Mouse (Mus musculus) limb, embryonic 14.5 days (tissue): ENCODE measurements around the gene Adam11. TPM values are rescaled to one million over a fixed set of nuclear protein-coding genes. Genes with fewer than 3 reads are reported as not detected.
A peak's percentile ranks its signal among the peaks of the same experiment; 100 is the strongest.

Experiments used
- ATAC-seq: fragments of 200-750 bp; cut with Nextera tagmentation; 2 replicates; pipeline ENCODE4 v1.8.0; 2017; ENCODE audit warnings: low read depth, moderate number of reproducible peaks, moderate TSS enrichment; ENCODE audit not compliant: low FRiP score
- DNase-seq: peaks from one replicate; pipeline ENCODE4 v3.0.0-alpha.2; 2015; ENCODE audit warnings: low spot score
- H3K27ac ChIP-seq: fragments of 300-500 bp; sonication (generic); replicated peaks from 2 replicates; pipeline ENCODE4 v1.5.1; 2014; ENCODE audit warnings: low read depth, mild to moderate bottlenecking, low read length, moderate library complexity, mixed read lengths
- H3K27me3 ChIP-seq: fragments of 300-500 bp; sonication (generic); 2 replicates; pipeline ENCODE4 v1.6.1; 2014; ENCODE audit warnings: low read length, mixed read lengths; ENCODE audit not compliant: control insufficient read depth, insufficient read depth
- H3K36me3 ChIP-seq: fragments of 300-500 bp; sonication (generic); 2 replicates; pipeline ENCODE4 v1.6.1; 2014; ENCODE audit warnings: mild to moderate bottlenecking, low read length, moderate library complexity, mixed read lengths; ENCODE audit not compliant: control insufficient read depth, insufficient read depth
- H3K4me1 ChIP-seq: fragments of 300-500 bp; sonication (generic); 2 replicates; pipeline ENCODE4 v1.6.1; 2014; ENCODE audit warnings: antibody characterized with exemption, low read length, mixed read lengths; ENCODE audit not compliant: control insufficient read depth, insufficient read depth
- H3K4me2 ChIP-seq: fragments of 300-500 bp; sonication (generic); replicated peaks from 2 replicates; pipeline ENCODE4 v1.6.1; 2014; ENCODE audit warnings: low read depth, mild to moderate bottlenecking, low read length, moderate library complexity; ENCODE audit not compliant: severe bottlenecking
- H3K4me3 ChIP-seq: fragments of 300-500 bp; sonication (generic); replicated peaks from 2 replicates; pipeline ENCODE4 v1.5.1; 2014; ENCODE audit warnings: low read length
- H3K9ac ChIP-seq: fragments of 300-500 bp; sonication (generic); 2 replicates; pipeline ENCODE4 v1.6.1; 2014; ENCODE audit warnings: mild to moderate bottlenecking, low read depth, low read length, moderate library complexity; ENCODE audit not compliant: severe bottlenecking
- H3K9me3 ChIP-seq: fragments of 300-500 bp; sonication (generic); 2 replicates; pipeline ENCODE4 v1.6.1; 2016; ENCODE audit warnings: low read length; ENCODE audit not compliant: control insufficient read depth
- POLR2A ChIP-seq: fragments of 200-500 bp; IDR thresholded peaks from 2 replicates; pipeline ENCODE4 v1.8.0; 2012; ENCODE audit warnings: inconsistent platforms, mild to moderate bottlenecking, moderate library complexity, borderline replicate concordance; ENCODE audit not compliant: insufficient read depth, insufficient read length; ENCODE audit errors: extremely low read depth
- WGBS: fragments of 180-500 bp; shearing (Covaris S2); extraction: QIAGEN DNeasy Blood & Tissue Kit; methylation state at CpG from one replicate; pipeline ENCODE4 v1.1.7; 2014; 5-methylcytosine and 5-hydroxymethylcytosine counted together
- polyA plus RNA-seq, 2 experiments: library from polyadenylated mRNA; depleted of rRNA in 1 of 2; stranded (reverse) in 1 of 2; unstranded in 1 of 2; fragments of >200 nt; fragmentation: Nextera tagmentation in 1 of 2; extraction: Ambion mirVana in 1 of 2; gene quantifications; 2 replicates each; pipeline versions ENCODE4 v1.2.1 to v1.2.3; 2012 to 2014

The Adam11 gene
- polyA plus RNA-seq, 2 experiments: 5.6 to 21.0 TPM

DNA sequence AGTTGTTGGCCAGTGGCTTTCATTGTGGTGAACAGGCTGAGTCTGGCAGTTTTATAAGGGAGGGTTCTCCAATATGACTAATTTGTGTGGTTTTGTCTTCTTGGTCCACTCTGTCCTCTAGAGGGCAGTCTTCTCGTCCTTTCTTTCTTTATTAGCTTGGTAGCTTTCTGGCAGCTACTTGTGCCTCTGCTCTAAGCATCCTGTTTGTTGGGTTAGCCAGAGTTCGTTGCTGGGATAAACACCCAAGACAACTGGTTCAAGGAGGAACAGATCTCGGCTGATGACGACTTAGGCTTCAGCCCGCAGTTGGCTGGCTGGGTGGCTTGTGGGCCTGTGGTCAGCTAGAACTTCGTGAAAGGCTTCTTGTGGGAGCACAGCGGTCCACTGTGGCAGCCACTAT lies 32.6 kb upstream of the Adam11 start:
- no peaks in the 10 kb centered on the region for H3K27me3 ChIP-seq
- WGBS: 31% methylated on average over 7 of the region's 7 CpGs
- DNase-seq (peak; percentile 71), ATAC-seq (no peak)
- no peaks in the 10 kb centered on the region for H3K36me3 ChIP-seq
- no peak for TF ChIP-seq POLR2A
- H3K4me2 ChIP-seq: no peak overlapping the region
- H3K9me3 ChIP-seq: no peaks in the 10 kb centered on the region
- no peak overlapping the region for H3K4me3 ChIP-seq
- H3K9ac ChIP-seq: no peak overlapping the region
- H3K27ac ChIP-seq: no peak overlapping the region
- H3K4me1 ChIP-seq: no peaks in the 10 kb centered on the region

- TF ChIP-seq POLR2A: no peak
- no peaks in the 10 kb centered on the region for H3K27me3 ChIP-seq
- 84% methylated on average over 3 of the region's 3 CpGs for WGBS
Measured at GRCm38 (mm10) chr11:102729835-102730234, 31.4 kb upstream of the Adam11 start.

DNA sequence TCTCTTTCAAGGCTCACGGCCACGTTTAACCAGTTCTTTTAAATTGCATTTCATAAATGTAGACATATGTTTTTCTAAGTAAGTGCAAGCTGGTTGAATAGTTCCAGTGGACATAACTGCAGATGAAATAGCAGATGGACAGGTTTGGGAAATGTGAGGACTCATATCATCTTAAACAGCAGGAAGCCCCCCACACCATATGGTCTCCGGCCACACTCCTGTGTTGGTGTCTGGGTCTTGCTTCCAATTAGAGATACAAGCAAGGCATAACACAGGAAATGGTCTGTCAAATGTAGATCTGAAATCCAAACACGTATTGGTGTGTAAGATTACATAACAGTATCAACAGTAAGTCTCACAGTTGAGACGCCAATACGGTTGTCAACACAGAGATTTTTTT lies 29.9 kb upstream of the Adam11 start:
- 80% methylated on average over 6 of the region's 6 CpGs for WGBS
- no peak overlapping the region for H3K4me3 ChIP-seq
- no peaks in the 10 kb centered on the region for H3K4me1 ChIP-seq
- DNase-seq (no peak), ATAC-seq (no peak)
- no peak overlapping the region for H3K9ac ChIP-seq
- no peak overlapping the region for H3K4me2 ChIP-seq
- H3K36me3 ChIP-seq: no peaks in the 10 kb centered on the region
- H3K27ac ChIP-seq: no peak overlapping the region
- H3K9me3 ChIP-seq: no peaks in the 10 kb centered on the region
- TF ChIP-seq POLR2A: no peak
- H3K27me3 ChIP-seq: no peaks in the 10 kb centered on the region

More at GRCm38 (mm10) chr11:102729835-102730234, 31.4 kb upstream of the Adam11 start:
- ATAC-seq: no peak
- no peak overlapping the region for H3K4me3 ChIP-seq
- H3K4me2 ChIP-seq: no peak overlapping the region
- no peaks in the 10 kb centered on the region for H3K4me1 ChIP-seq
- no peaks in the 10 kb centered on the region for H3K36me3 ChIP-seq
- H3K9ac ChIP-seq: no peak overlapping the region
- H3K9me3 ChIP-seq: no peaks in the 10 kb centered on the region
- no peak overlapping the region for H3K27ac ChIP-seq
- no peak for DNase-seq

DNA sequence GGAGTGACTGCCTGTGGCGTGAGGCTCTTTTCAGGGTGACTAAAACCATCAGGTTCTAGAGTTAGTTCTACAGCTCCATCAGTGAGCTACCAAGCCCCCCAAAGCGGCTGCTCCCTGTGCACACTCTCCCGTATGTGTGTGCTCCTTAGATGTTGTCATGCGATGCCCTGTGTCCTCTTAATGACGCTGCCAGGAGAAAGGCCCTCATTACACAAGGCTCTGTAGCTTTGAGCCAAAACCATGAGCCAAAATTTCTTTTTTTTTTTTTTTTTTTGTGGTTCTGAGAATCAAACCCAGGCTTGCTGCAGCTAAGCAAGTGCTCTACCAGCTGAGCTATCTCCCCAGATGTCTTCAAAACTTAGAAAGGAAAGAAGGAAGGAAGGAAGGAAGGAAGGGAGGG lies 28.1 kb upstream of the Adam11 start:
- H3K9ac ChIP-seq: no peak overlapping the region
- no peak overlapping the region for H3K4me2 ChIP-seq
- no peaks in the 10 kb centered on the region for H3K4me1 ChIP-seq
- WGBS: 67% methylated on average over 5 of the region's 5 CpGs
- H3K4me3 ChIP-seq: no peak overlapping the region
- no peak for ATAC-seq
- no peak for TF ChIP-seq POLR2A
- H3K27me3 ChIP-seq: no peaks in the 10 kb centered on the region
- H3K9me3 ChIP-seq: no peaks in the 10 kb centered on the region
- DNase-seq: no peak
- H3K27ac ChIP-seq: no peak overlapping the region
- H3K36me3 ChIP-seq: no peaks in the 10 kb centered on the region

- Histone ChIP-seq H3K36me3 (no peaks in the 10 kb centered on the region), H3K9ac (no peak overlapping the region), H3K27ac (no peak overlapping the region)
Measured at GRCm38 (mm10) chr11:102734961-102735360, 26.3 kb upstream of the Adam11 start.

GRCm38 (mm10) chr11:102738046-102738445 lies 23.2 kb upstream of the Adam11 start:
- no peak for TF ChIP-seq POLR2A
- Histone ChIP-seq H3K4me1 (peaks cover 9% of the 10 kb centered on the region), H3K9ac (no peak overlapping the region), H3K27ac (no peak overlapping the region), H3K4me2 (no peak overlapping the region), H3K27me3 (0 out of 2 replicates have a peak, but pooled peaks cover 6% of the 10 kb centered on the region), H3K4me3 (no peak overlapping the region), H3K36me3 (no peaks in the 10 kb centered on the region), H3K9me3 (no peaks in the 10 kb centered on the region)
- 88% methylated on average over 3 of the region's 3 CpGs for WGBS
- no peak for ATAC-seq
- DNase-seq: no peak

More at GRCm38 (mm10) chr11:102734961-102735360, 26.3 kb upstream of the Adam11 start:
- 88% methylated on average over 6 of the region's 6 CpGs for WGBS
- Histone ChIP-seq H3K4me1 (peaks cover 4% of the 10 kb centered on the region), H3K4me2 (no peak overlapping the region), H3K9me3 (no peaks in the 10 kb centered on the region), H3K4me3 (no peak overlapping the region), H3K27me3 (no peaks in the 10 kb centered on the region)
- TF ChIP-seq POLR2A: no peak
- DNase-seq (no peak), ATAC-seq (no peak)
